Mouse (Mus musculus) testis, adult 2 months (tissue): ENCODE results near the gene Dot1l. TPM values are rescaled to one million over a fixed set of nuclear protein-coding genes. Genes with fewer than 3 reads are reported as not detected.

Experiments
- H3K27ac ChIP-seq: fragments of 200-500 bp; 2 replicates; pipeline ENCODE4 v1.5.1; 2012; ENCODE audit warnings: low read depth, low read length; ENCODE audit not compliant: control insufficient read depth, insufficient read depth
- H3K27me3 ChIP-seq: fragments of 200-500 bp; 2 replicates; pipeline ENCODE4 v1.6.1; 2012; ENCODE audit warnings: mild to moderate bottlenecking, low read length, moderate library complexity; ENCODE audit not compliant: control insufficient read depth, insufficient read depth
- H3K36me3 ChIP-seq: fragments of 200-500 bp; 2 replicates; pipeline ENCODE4 v1.6.1; 2012; ENCODE audit warnings: mild to moderate bottlenecking, low read length; ENCODE audit not compliant: control insufficient read depth, insufficient read depth
- H3K4me1 ChIP-seq: fragments of 200-500 bp; 2 replicates; pipeline ENCODE4 v1.6.1; 2012; ENCODE audit warnings: low read length; ENCODE audit not compliant: control insufficient read depth, insufficient read depth
- H3K4me3 ChIP-seq: fragments of 200-500 bp; 2 replicates; pipeline ENCODE4 v1.5.1; 2012; ENCODE audit warnings: low read depth, mild to moderate bottlenecking, low read length, moderate library complexity, mixed read lengths; ENCODE audit not compliant: control insufficient read depth
- CTCF ChIP-seq: fragments of 200-500 bp; IDR thresholded peaks from 2 replicates; pipeline ENCODE4 v1.5.1; 2012; ENCODE audit warnings: low read depth, mild to moderate bottlenecking, inconsistent platforms, low read length, moderate library complexity; ENCODE audit not compliant: control insufficient read depth, insufficient read depth, insufficient replicate concordance
- POLR2A ChIP-seq: fragments of 200-500 bp; IDR thresholded peaks from 2 replicates; pipeline ENCODE4 v1.6.1; 2012; ENCODE audit warnings: low read depth, mild to moderate bottlenecking, inconsistent platforms, low read length, moderate library complexity; ENCODE audit not compliant: control insufficient read depth
- polyA plus RNA-seq: library from polyadenylated mRNA; depleted of rRNA; stranded (reverse); fragments of >200 nt; gene quantifications from 2 replicates; pipeline ENCODE4 v1.2.3, GENCODE M21; 2012

Gene Dot1l
- polyA plus RNA-seq, 1 experiment, result 189 TPM

DNA sequence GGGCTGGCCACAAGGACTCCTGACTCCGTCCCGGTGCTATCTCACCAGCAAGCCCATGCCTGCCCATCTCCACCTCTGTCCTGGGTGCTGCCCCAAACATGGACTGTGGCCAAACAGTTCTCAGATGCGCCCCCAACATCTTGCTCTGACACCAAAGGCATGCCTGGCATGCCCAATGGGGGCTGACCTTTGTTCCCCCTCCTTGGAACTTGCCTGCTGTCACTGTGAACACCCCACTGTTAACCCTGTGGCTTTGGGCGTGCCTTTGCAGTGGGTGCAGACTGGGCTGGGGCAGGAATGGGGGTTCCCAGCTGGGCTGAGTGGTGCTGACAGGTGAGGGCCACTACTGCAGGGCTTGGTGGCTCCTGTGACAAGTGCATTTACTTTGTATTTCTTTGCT is 38.8 kb downstream of the Dot1l start:
- Histone ChIP-seq H3K4me3 (no peak overlapping the region), H3K36me3 (no peaks in the 10 kb centered on the region; the same call in 1 of the 2 replicates)
- peak; percentile 8; the same call in 1 of the 2 replicates for TF ChIP-seq POLR2A
- TF ChIP-seq CTCF, result no peak

DNA sequence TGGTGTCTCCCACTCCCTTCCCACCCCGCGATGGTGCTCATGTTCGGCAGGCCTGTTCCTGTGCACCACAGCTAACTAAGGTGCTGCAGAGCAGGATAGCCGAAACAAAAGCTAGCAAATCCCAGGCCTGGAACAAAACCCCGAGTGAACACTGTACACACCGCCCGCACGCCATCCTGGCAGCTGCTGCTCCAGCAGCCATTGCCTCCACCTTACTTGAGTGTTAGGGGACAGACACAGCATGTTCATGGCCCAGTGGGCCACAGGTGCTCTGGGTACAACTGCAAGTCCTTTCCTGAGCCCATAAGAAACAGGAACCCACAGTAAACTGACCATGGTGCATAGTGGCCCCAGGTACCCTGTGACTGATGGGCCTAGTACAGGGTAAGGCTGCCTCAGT is 39.7 kb downstream of the Dot1l start:
- no peaks in the 10 kb centered on the region for H3K27me3 ChIP-seq
- TF ChIP-seq CTCF, result no peak
- no peak for TF ChIP-seq POLR2A
- H3K4me3 ChIP-seq, result no peak overlapping the region
- no peak overlapping the region for H3K27ac ChIP-seq
- H3K4me1 ChIP-seq, result peaks cover 11% of the 10 kb centered on the region
- no peaks in the 10 kb centered on the region; the same call in 1 of the 2 replicates for H3K36me3 ChIP-seq

More for the DNA sequence above, 38.8 kb downstream of the Dot1l start:
- H3K4me1 ChIP-seq, result peaks cover 3% of the 10 kb centered on the region
- H3K27me3 ChIP-seq, result no peaks in the 10 kb centered on the region
- no peak overlapping the region for H3K27ac ChIP-seq

GRCm38 (mm10) chr10:80796307-80796848 is 41.4 kb downstream of the Dot1l start:
- Histone ChIP-seq H3K36me3 (no peaks in the 10 kb centered on the region; the same call in 1 of the 2 replicates), H3K4me3 (no peak overlapping the region), H3K27ac (no peak overlapping the region), H3K27me3 (no peaks in the 10 kb centered on the region), H3K4me1 (peaks cover 11% of the 10 kb centered on the region)
- no peak for TF ChIP-seq CTCF
- TF ChIP-seq POLR2A, result no peak

- Histone ChIP-seq H3K27ac (peak overlapping the region; percentile 98), H3K36me3 (no peaks in the 10 kb centered on the region; the same call in 1 of the 2 replicates), H3K27me3 (no peaks in the 10 kb centered on the region), H3K4me1 (peaks cover 11% of the 10 kb centered on the region), H3K4me3 (peak overlapping the region; percentile 95)
- TF ChIP-seq POLR2A (no peak; the same call in 1 of the 2 replicates), CTCF (no peak)
Observed at GRCm38 (mm10) chr10:80797186-80798149, 42.5 kb downstream of the Dot1l start.

DNA sequence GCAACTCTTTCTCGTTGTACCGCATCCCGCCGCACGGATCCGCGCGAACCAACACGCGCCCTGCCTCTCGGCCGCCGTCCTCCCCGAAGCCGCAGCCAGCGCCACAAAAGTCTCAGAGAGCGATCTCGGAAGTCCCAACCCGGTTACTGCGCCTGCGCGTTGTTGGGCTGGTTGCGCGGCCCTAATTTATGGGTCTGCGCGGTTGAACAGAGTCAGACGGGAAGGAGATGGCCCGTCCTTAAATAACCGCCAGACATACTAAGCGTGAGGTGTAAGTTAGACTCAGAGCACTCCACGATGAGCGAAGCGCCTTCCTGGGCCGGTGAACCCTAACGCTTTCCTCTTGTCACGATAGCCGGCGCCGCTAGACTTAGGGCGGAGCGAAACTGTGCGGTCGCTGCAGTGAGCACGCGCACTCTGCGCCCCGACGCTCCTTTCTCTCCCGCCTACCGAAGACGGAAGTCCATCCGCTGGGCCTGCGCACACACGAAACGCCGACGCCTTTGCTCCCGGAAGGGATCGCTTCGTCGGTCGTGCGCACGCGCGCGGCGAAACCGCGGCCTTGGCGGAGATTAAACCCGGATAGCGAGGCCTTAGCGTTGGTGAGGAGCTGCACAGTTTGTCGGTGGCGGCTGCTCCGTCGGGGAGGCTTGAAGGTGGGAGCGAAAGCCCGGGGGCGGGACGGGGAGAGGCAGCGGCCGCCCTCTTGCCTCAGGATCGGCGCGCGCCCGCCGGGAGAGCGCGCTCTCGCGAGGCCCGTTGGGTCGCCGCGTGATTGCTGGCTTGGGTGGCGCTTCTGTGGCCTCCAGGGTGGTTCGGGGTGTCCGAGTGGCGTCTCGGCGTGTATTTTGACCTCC is 43.4 kb downstream of the Dot1l start, which contains the start of the genes Sf3a2 and Plekhj1:
TSS of gene Sf3a2 (plus strand) at position 49 of the 857 bp plus-strand sequence.
TSS of gene Plekhj1 (minus strand) at position 477 of the 857 bp plus-strand sequence.
- Histone ChIP-seq H3K4me3 (peak within 1 kb of the TSS; percentile 95), H3K4me1 (peaks cover 11% of the 10 kb centered on the region), H3K36me3 (no peaks in the 10 kb centered on the region; the same call in 1 of the 2 replicates), H3K27me3 (no peaks in the 10 kb centered on the region), H3K27ac (peak within 1 kb of the TSS; percentile 98)
- TF ChIP-seq CTCF (no peak), POLR2A (peak; percentile 89)

DNA sequence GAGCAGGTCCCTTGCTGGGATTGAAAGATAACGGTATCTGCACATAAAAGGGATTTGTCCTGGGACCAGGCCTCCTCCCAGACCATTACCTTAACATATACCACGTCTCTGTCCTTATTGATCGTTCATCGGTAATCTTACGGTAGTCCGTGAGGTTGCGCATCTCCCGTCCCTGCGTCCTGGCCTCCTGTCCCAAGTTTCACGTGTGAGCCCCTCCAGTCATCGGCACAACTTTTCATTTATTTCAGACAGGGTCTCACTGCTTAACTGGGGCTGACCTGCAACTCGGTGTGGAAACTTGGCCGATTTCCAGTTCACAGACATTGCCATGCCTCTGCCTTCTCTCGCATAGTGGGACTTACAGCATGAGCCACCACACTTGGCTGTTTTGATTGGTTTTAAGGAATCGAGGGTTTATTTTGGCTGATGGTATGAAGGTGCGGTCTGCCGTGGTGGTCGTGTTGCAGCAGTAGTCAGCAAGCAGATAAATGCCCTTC is 44.1 kb downstream of the Dot1l start:
- Histone ChIP-seq H3K27me3 (no peaks in the 10 kb centered on the region), H3K4me1 (peaks cover 11% of the 10 kb centered on the region), H3K4me3 (peak overlapping the region; percentile 95), H3K36me3 (no peaks in the 10 kb centered on the region; the same call in 1 of the 2 replicates), H3K27ac (peak overlapping the region; percentile 98)
- TF ChIP-seq CTCF (no peak), POLR2A (no peak)
